Mouse (Mus musculus) testis, postnatal 14 days (tissue): ENCODE data around the gene Gmip.
A peak's percentile ranks its signal among the peaks of the same experiment; 100 is the strongest.

Experiments
- DNase-seq: peaks from one replicate; pipeline ENCODE4 v3.0.0; 2021; ENCODE audit warnings: low spot score

Gmip gene

DNA sequence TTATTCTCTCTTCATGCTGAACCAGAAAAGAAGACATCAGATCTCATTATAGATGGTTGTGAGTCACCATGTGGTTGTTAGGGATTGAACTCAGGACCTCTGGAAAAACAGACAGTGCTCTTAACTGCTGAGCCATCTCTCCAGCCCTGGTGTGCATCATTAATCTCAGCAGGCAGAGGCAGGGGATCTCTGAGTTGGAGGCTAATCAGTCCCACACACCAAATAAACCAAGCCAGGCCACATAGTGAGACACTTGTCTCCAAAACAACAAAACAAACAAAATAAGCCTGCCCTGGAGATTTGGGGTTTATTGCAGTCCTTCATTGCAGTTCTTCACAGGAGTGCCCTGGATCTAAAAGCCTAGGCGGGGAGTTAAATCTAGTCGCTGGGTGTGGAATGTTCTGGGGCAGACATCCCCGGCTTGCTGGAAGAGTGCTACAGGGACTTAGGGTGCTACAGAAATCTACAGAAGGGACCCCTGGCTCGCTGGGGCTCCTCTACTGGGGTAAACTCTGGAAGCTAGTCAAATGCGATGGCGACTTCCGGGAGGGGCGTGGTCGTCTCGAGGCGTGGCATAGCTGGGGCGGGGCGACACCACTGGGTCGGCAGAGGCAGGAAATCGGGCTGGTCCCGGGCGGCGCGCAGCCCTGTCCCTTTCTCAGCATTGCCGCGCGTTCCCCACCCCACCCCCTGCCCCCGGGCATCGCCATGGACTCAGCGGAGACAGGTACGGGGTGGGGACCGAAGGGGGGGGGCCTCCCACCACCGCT is at the start of gene Gmip:
Gmip (plus strand) TSS at position 586 of the 770 bp plus-strand sequence.
- peak; percentile 63 for DNase-seq

DNA sequence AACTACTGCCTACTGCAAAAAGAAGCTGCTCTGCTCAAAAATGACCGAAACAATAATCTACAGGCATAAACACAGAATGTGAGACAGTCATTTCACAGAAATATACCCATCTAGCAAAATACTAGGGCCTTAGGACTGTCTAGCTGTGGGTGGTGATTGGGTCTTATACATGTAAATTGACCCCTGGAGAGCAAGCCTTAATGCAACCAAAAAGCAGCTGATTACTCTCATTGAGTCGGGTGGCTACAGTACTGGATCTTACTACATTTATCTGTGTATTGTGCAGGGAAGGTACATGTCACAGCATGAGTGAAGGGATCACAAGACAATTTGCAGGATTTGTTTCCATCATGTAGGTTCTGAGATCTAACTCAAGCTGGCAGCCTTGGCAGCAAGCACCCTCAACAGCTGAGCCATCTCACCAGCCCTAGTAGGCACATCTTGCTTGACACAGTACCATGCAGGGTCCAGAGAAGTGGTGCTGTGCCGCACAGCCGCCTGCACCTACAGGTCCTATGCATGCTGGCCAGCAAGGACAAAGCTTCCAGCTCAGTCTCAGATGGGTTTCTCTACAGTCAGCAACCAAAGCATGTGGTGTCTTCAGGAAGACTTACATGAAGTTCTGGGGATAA is 46.5 kb upstream of the Gmip start:
- DNase-seq: no peak

DNA sequence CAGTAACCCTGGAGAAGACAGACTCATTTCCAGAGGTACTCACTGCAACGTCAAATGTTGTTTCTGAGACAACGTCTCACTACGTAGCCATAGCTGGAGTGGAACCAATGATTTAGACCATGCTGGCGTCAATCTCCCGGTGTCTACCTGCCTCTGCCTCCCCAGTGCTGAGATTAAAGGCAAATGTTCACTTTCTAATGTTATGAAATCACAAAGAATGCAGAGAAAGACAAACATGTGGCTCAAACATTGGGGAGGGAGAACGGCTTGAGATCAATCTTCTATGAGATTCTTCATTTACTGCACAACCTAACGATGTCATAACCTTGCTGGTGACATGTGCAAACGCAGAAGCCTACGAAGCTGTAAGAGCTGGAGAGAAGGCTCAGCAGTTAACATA is 37.3 kb upstream of the Gmip start:
- DNase-seq: no peak

DNA sequence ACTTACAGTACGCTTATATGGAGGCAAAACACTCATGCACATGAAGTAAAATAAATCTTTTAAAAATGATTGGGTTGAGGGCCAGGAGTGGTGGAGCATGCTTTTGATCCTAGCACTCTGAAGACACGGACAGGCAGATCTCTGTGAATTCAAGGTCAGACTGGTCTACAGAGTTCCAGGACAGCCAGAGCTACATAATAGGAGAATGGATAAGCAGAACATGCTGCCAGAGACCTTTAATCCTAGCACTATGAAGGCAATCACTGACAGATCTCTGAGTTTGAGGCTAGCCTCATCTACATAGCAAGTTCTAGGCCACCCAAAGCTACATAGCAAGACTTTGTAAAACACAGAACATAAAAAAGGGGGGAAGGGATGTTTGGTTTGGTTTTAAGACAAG is 36.4 kb upstream of the Gmip start:
- no peak for DNase-seq

DNA sequence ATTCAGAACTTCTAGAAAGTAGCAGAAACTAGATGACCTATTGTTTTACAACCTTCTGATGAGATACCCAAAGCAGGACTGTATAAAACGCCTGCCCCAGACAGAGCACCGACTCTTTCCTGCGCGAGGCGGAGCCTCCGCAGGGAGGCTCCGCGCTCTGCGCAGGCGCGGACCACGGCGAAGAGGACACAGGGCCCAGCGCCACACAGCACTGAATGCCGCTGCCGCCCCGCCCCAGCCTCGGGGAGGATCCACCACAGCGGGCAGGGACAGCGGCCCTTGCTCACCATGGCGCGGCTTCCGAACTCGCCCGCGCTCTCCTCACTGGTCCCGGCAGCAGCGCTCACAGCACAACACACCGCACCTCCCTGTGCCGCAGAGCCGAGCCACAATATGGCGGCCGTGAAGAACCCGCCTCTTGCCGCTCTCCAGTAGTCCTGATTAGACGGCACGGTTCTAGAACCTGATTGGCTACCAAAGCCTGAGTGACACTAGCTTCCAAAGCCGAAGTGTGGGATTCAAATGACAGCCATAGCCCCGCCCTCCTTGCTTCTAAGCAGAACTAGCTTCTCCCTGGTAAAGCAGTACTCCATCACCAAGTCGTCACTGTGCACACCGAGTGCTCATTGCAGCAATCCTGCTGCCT is 33.9 kb upstream of the Gmip start, which contains the start of gene Gm20422:
Gm20422 (minus strand) TSS at position 384 of the 646 bp plus-strand sequence.
- peak; percentile 94 for DNase-seq

DNA sequence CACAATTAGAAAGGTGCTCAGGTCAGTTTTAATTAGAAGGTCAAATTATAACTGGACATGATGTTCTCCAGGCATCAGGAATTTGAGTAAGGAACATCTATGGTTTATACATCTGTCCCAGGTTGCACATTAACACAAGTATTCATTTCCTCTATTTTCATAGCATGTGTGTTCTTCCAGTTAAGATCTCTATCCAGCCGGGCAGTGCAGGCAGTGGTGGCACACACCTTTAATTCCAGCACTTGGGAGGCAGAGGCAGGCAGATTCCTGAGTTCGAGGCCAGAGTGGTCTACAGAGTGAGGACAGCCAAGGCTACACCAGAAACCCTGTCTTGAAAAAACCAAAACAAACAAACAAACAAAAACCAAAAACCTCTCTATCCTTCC is 33.3 kb upstream of the Gmip start:
- no peak for DNase-seq

DNA sequence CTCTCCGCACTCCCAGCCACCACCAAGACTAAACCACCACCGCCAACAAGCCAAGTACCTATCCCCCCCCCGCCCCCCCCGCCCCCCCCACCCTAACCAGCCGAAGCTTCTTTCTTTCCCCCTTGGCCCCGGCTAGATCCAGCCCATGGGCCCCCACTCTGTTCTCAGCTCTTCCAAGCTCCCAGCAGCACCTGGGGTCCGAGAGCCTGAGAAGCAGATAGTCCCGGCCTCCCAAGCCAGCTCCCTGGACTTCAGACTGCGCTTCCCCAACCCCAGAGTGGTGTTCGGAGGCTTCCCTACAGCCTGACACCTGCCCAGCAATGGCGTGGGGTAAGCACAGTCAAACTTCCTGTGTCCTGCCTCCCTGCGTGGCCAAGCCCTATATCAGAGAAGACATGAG is 31.4 kb upstream of the Gmip start:
- no peak for DNase-seq

DNA sequence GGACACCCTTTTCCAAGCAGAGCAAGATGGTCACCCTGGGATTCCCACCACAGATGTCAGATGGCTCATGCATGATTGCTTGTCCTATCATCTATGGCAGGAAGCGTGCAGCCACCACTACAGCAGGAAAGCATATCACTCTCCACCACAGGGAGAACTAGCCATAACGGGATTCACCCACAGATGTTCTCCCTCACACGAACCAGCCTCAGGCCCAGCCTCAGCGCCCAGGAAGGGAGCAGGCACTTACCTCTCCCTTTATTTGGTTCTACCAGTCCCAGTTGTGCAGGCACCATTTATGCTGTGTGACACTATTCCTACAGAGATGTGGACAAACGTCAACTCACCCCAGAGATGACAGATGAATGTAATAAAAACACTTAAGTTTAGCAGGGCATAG is 19.4 kb upstream of the Gmip start:
- no peak for DNase-seq

DNA sequence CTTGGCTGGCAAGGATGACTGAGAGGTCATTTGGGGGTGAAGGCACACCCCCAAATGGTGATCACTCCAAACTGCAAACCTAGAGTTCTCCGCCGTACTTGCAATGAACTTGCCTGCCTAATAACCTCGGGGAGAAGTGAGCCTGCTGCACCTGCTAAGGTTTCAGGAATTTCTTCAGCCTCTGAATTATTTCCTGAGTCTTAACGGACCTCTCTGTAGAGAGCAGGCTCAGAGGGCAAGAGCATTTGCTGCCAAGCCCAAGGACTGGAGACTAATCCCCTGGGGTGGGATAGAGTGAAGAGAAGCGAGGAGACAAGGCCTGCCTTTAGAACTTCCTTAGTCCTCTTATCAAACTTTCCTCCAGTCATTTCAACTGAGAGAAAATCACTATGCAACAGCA is 18.7 kb upstream of the Gmip start:
- no peak for DNase-seq

DNA sequence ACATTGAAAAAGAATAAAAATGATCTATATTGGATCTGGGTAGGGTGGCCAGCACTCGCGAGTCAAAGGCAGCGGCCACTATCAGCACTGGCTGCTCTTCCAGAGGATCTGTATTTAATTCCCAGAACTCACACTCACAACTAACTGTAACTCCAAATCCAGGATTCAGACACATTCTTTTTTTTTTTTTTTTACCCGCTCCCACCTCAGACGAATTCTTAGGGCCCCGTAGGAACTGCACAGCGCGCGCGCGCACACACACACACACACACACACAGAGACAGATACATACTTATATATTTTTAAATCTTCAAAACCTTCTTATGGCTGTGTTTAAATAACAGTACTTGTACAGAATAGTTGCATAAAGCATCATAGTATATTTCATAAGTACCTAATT is 18.1 kb upstream of the Gmip start:
- DNase-seq: no peak

DNA sequence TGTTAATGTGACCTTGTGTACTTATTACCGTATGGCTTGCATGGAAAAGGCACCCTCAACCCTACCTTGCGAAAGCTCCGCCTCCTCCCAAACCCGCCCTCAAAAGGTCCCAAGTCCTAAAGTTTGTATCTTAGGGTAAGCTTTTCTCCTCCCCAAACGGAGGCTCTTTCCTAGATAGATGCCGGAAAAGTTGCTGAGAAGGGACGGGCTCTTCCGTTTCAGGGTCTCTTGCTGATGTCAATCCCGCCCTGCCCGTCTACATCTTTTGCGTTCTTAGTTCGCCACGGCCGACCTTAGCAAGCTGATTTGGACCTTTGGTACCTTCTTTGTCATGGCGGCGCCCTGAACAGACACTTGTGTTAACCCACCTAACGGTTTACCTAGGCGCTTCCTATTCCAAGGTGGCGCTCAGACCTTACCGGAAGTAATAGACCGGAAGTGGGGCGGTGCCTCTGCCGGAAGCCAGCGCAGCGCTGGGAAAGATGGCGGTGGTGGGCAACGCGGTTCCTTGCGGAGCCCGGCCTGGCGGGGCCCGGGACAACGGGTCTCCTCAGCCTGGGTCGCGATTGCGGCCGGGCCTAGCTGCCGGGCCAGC is 17.6 kb upstream of the Gmip start, which contains the start of the genes Atp13a1 and Zfp866:
Atp13a1 (plus strand) TSS at position 391 of the 595 bp plus-strand sequence.
Zfp866 (minus strand) TSS at position 406 of the 595 bp plus-strand sequence.
- DNase-seq: peak; percentile 91

DNA sequence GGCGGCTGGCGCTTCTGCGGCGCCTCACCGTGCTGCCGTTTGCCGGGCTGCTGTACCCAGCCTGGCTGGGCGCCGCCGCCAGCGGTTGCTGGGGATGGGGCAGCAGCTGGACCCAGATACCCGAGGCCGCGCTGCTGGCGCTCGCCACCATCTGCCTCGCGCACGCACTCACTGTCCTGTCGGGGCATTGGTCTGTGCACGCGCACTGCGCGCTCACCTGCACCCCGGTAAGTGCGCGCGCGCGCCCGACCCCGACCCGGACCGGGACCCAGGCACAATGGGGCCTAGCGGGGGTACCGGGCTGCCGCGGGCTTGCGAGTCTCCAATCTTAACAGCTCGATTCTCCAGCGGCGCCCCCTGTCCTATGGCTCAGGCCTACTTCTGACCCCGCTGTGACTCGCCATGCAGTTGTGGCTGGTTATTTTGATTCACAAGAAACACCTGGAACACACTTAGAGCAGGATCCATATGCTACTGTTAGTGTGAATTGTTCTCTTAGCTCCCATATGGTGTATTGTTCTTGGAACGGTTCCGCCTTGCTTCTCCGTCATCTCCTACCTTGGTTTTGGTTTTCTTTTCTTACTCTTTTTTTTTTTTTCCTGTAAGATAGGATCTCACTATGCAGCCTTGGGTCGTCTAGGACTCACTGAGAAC is 16.9 kb upstream of the Gmip start:
- peak; percentile 77 for DNase-seq

DNA sequence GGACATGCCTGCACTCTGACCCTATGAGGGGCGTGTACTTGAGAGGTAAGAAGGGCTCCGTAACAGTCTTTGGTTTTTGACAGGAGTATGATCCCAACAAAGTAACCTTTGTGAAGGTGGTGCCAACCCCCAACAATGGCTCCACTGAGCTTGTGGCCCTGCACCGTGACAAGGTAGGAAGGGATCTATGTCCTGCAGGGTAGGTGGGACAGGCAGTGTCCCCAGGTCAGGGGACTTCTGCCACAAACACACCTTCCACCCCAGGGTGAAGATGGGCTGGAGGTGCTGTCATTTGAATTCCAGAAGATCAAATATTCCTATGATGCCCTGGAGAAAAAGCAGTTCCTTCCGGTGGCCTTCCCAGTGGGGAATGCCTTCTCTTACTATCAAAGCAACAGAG is 14.8 kb upstream of the Gmip start:
- DNase-seq: no peak

DNA sequence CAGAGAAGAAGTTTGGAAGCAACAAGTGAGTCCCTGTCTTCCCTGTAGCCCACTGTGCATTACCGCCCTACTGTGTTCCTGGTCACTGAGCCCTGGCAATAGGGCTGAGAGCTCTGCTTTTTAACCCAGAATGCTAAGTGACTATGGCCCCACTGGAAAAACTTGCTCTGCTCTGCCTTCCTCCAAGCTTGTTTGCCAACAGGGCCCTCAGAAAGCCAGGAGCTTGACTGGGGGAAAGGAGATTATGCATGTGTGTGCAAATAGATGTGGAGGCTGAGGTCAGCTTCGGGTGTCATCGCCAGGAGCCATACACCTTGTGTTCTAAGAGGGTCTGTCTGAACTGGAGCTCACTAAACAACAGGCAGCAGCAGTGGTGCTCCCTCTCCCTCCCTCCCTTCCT is 14.4 kb upstream of the Gmip start:
- no peak for DNase-seq

DNA sequence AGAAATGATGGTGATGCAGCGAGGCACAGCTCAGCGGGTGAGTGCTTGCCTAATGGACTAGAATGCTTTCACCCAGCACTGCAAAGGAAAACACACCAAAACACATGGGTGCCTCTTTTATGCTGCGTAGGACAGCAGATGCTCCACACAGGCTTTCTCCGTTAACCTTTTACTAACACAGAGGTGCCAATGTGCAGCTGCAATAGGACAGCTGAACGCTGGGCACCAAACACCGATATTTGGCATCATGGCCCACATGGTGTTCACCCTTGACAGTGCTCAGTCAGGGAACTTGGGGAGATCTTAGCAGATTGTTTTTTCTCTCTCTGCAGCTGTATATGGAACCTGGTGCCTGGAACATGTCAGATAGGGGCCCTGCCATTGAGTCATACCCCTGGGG is 13.6 kb upstream of the Gmip start:
- no peak for DNase-seq

DNA sequence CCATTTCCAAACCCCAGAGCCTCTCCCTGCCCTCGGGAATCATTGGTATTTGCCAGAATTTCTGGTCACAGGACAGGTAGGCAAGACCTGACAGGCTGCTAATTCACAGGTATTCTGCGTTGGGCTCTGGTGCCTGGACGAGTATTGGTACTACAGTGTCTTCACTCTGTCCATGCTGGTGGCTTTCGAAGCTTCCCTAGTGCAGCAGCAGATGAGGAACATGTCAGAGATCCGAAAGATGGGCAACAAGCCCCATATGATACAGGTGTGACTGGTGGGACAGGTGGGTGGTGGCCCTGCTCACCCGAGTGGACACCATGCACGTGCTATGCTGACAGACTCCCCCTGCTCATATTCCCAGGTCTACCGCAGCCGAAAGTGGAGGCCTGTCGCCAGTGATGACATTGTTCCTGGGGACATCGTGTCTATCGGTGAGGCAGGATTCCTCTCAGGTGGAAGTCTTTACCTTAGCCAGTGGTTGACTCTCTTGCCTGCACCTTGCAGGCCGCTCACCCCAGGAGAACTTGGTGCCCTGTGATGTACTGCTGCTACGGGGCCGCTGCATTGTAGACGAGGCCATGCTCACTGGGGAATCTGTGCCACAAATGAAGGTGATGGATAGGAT is 11.6 kb upstream of the Gmip start:
- no peak for DNase-seq

DNA sequence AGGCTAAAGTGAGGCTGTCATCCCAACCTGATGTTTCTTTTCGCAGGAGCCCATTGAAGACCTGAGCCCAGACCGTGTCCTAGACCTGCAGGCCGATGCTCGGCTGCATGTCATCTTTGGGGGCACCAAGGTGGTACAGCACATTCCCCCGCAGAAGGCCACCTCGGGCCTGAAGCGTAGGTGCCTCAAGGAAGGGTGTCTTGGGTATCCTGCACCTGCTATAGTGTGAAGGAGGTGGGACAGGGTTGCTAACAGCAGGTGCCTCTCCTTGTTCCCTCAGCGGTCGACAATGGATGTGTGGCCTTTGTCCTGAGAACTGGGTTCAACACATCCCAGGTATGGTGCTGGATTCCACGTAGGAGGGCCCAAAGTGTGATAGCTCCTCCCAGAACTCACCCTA is 10.8 kb upstream of the Gmip start:
- no peak for DNase-seq

DNA sequence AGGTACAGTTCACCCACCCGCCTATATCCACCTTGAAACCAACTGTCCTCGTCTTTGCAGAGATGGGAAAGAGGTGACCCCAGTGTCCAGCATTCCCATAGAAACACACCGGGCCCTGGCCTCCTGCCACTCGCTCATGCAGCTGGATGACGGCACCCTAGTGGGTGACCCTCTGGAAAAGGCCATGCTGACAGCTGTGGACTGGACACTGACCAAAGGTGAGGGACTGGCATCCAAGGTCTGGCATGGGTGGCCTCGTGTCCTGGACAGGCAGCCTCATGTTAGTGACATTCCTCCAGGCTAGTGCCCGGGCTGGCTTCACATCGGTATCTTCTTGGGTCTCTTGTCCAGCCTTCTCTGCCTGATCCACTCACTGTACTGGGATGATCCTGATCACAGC is 9.2 kb upstream of the Gmip start:
- no peak for DNase-seq

DNA sequence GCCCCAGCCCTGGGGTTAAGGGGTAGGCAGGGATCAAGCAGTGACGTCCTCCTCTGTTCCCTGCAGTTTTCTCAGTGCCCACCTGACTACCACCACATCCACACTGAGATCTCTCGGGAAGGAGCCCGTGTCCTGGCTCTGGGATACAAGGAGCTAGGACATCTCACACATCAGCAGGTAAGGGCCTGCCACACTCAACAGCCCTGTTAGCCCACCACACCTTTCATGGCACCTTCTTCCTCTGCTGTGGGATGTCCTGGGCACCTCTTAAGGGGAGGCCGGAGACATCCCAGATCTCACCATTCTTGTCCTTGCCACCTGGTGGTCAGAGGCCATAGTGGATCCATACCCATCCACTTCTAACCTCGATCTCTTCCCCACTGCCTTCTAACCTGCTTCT is 8.5 kb upstream of the Gmip start:
- DNase-seq: no peak

DNA sequence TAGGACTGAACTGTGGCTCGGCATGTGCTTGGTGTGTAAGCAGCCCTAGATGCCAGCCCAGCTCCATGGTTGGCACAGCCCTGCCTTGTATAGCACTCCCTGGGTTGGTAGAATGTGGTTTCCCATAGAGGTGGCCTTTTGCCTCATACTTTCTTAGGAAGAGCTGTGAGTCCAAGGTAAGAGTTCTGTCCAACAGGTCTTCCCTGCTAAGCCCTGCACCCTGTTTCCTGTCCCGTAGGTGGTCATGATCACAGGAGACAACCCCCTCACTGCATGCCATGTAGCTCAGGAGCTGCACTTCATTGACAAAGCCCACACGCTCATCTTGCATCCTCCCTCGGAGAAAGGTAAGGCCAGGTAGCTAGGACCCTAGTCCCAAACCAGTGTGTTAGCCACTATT is 6.7 kb upstream of the Gmip start:
- no peak for DNase-seq

DNA sequence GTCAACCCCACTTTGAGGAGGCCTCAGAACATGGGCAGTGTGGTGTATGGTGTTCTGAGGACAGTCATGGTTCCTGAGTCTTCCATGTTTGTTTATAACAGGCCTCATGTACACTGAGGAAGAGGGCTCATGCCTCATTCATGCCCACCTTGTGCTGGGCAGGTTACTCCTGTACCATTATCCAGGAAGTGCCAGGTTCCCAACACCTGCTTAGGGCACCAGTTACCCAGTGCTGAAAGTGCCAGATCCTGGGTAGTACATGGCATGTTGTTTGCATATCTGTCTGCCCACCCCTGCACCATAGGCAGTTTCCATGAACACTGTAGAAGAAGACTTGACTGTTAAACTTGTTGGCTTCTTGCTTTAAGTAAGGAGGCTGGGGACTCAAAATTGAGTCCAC is 6.3 kb upstream of the Gmip start:
- no peak for DNase-seq

DNA sequence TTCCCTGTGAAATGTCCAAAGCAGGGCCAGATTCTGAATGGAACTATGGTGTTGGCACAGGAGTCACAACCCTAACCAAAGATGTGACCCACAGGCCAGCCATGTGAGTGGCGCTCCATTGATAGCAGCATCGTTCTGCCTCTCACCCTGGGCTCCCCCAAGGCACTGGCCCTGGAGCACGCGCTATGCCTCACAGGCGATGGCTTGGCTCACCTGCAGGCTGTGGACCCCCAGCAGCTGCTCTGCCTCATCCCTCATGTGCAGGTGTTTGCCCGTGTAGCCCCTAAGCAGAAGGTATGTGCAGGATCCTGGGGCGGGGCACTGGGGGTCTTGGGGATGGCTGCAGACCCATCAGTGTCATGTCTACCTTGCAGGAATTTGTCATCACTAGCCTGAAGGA is 5.1 kb upstream of the Gmip start:
- DNase-seq: no peak
